Comparison of ENCODE assay signal across 10 mouse cellular contexts in the genomic region with DNA sequence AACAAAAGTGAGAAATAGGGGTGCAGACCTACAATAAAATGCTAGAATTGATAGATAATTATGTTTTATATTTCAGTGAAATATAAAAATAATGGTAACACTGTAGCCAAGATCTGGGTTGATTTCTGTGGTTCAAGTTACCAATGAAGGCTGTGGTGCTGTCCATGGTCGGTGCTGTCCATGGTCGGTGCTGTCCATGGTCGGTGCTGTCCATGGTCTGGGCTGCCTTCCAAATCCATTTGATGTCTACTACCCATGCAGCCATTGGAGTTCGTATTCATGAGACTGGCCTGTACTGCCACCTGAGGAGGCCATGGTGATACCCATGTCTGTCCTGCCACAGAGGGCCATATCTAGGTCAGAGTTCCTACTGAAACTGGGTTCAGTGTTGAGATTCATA.
DNase-seq lines count a peak whose midpoint lies in the region; ATAC-seq lines count a peak whose summit lies in the region.
"Had no signal": no experiment of that assay in that cellular context is flagged by ENCODE, and none has a peak within 500 bp of the region (broad histone marks: within the 10 kb centered on the region; RNA-seq: fewer than 3 reads in every experiment).

No protein-coding gene starts in this region.

- DNase-seq in adrenal gland, adult (ENCODE audit: inconsistent age in 2 of 2, low spot score in 1 of 2) = peak; percentile 11 to 64
- no peak for DNase-seq in adrenal gland, adult 8-10 months
- peak; percentile 3 for DNase-seq in liver
- DNase-seq in liver, embryonic 11.5 days (ENCODE audit: low spot score) = no peak
- peak; percentile 38 for DNase-seq in embryo, embryonic 11 days
- DNase-seq in neural tube, embryonic 11.5 days (ENCODE audit: low spot score) = peak; percentile 15
- DNase-seq in left cerebral cortex, postnatal 36 days (ENCODE audit: low spot score in 2 of 2) = no peak
- DNase-seq in B cell, adult 2 months = no peak

- no peak overlapping the region for H3K9ac ChIP-seq in liver, embryonic 11.5 days (ENCODE audit: low read depth, low read length)
- H3K9ac ChIP-seq in neural tube, embryonic 11.5 days (ENCODE audit: low read length) = no peak overlapping the region
- H3K9ac ChIP-seq: midbrain, embryonic 13.5 days had no signal

- H3K4me1 ChIP-seq in liver, embryonic 11.5 days (replicated peaks; ENCODE audit: control insufficient read depth, insufficient read depth, low read length) = no peaks in the 10 kb centered on the region
- H3K4me1 ChIP-seq in neural tube, embryonic 11.5 days (ENCODE audit: control insufficient read depth, insufficient read depth, low read length) = no peaks in the 10 kb centered on the region
- H3K4me1 ChIP-seq: midbrain, embryonic 13.5 days had no signal

- H3K4me3 ChIP-seq in liver, embryonic 11.5 days (ENCODE audit: low read depth, low read length) = no peak overlapping the region
- H3K4me3 ChIP-seq in neural tube, embryonic 11.5 days (ENCODE audit: low read depth, low read length) = no peak overlapping the region
- H3K4me3 ChIP-seq: midbrain, embryonic 13.5 days had no signal

- intact Hi-C loops in left cerebral cortex, postnatal 36 days (cut with DNase I) = no loop called here

- no peak; the same call in 1 of the 2 replicates for ATAC-seq in liver, embryonic 11.5 days (replicated peaks; ENCODE audit: low FRiP score)
- ATAC-seq in neural tube, embryonic 11.5 days (ENCODE audit: insufficient read depth, low FRiP score, low TSS enrichment) = no peak
- ATAC-seq: forebrain, embryonic 14.5 days; midbrain, embryonic 13.5 days had no signal

- 63% methylated on average over 4 of the region's 4 CpGs for WGBS in liver, embryonic 11.5 days
- 80% methylated on average over 4 of the region's 4 CpGs for WGBS in neural tube, embryonic 11.5 days

- H3K27ac ChIP-seq in liver, embryonic 11.5 days (ENCODE audit: low read depth, low read length) = no peak overlapping the region
- H3K27ac ChIP-seq in neural tube, embryonic 11.5 days (ENCODE audit: low read depth, low read length) = no peak overlapping the region
- H3K27ac ChIP-seq: midbrain, embryonic 13.5 days had no signal

- H3K27me3 ChIP-seq in liver, embryonic 11.5 days (replicated peaks; ENCODE audit: control insufficient read depth, insufficient read depth, low read length) = no peaks in the 10 kb centered on the region
- H3K27me3 ChIP-seq in neural tube, embryonic 11.5 days (ENCODE audit: control insufficient read depth, insufficient read depth, low read length) = no peaks in the 10 kb centered on the region
- H3K27me3 ChIP-seq: midbrain, embryonic 13.5 days had no signal

- H3K4me2 ChIP-seq in liver, embryonic 11.5 days = no peak overlapping the region
- no peak overlapping the region for H3K4me2 ChIP-seq in neural tube, embryonic 11.5 days (ENCODE audit: low read depth)
- H3K4me2 ChIP-seq: midbrain, embryonic 13.5 days had no signal

- no peaks in the 10 kb centered on the region for H3K36me3 ChIP-seq in liver, embryonic 11.5 days (ENCODE audit: control insufficient read depth, insufficient read depth, low read length)
- no peaks in the 10 kb centered on the region for H3K36me3 ChIP-seq in neural tube, embryonic 11.5 days (ENCODE audit: control insufficient read depth, insufficient read depth, low read length)
- H3K36me3 ChIP-seq: midbrain, embryonic 13.5 days had no signal

- no peaks in the 10 kb centered on the region for H3K9me3 ChIP-seq in liver, embryonic 11.5 days (ENCODE audit: control insufficient read depth, low read length)
- H3K9me3 ChIP-seq in neural tube, embryonic 11.5 days (ENCODE audit: control insufficient read depth, low read length) = no peaks in the 10 kb centered on the region
- H3K9me3 ChIP-seq: midbrain, embryonic 13.5 days had no signal

Comparison
In these comparisons a context has a peak if more than half of its experiments do, and no peak if none do; other contexts are left out.
1. DNase-seq: peak in adrenal gland, adult (2 of 2), liver (single experiment), embryo, embryonic 11 days (single experiment) and neural tube, embryonic 11.5 days (single experiment); none in adrenal gland, adult 8-10 months (single experiment), liver, embryonic 11.5 days (single experiment), left cerebral cortex, postnatal 36 days (0 of 2) and B cell, adult 2 months (0 of 2).